ENCODE assay signal across 9 mouse cellular contexts in the genomic region with DNA sequence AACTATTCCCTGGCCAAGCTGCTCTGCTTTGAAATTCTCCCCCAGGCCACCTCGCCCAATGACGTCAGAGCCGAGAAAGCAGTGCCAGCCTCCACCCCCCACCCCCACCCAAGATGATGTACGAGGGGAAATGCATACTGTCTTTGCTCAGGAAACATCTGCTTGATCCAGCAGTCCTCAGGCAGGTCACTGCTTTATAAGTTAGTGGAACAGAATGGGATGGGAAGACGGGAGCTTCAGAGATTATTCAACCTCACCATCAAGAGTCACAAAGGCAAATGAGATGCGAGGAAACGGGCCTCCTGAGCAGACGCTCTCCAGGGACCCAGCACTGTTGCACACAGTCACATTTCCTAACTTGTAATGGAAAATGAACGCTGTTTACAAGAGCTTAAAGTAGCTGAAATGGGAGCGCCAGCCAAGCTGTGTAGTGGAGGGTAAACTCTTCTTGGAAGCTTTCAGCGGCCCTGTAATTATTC. TPM values are rescaled to one million over a fixed set of nuclear protein-coding genes. Genes with fewer than 3 reads are reported as not detected.
DNase-seq lines count a peak whose midpoint lies in the region; ATAC-seq and TF ChIP-seq lines count a peak whose summit lies in the region.
"Had no signal": no experiment of that assay in that cellular context is flagged by ENCODE, and none has a peak within 500 bp of the region (broad histone marks: within the 10 kb centered on the region; RNA-seq: fewer than 3 reads in every experiment).

No protein-coding gene starts in this region.

- peak; percentile 39; the same call in 1 of the 2 replicates for ATAC-seq in embryonic facial prominence, embryonic 15.5 days (ENCODE audit: insufficient number of reproducible peaks, low FRiP score, low TSS enrichment, low read depth)
- no peak for ATAC-seq in limb, embryonic 11.5 days (ENCODE audit: insufficient number of reproducible peaks, low FRiP score, low TSS enrichment, low read depth)

- no peaks in the 10 kb centered on the region for H3K9me3 ChIP-seq in embryonic facial prominence, embryonic 15.5 days (replicated peaks)
- H3K9me3 ChIP-seq in limb, embryonic 11.5 days (ENCODE audit: control insufficient read depth, low read length): no peaks in the 10 kb centered on the region

- no peak overlapping the region for H3K4me3 ChIP-seq in embryonic facial prominence, embryonic 15.5 days (replicated peaks)
- no peak overlapping the region for H3K4me3 ChIP-seq in limb, embryonic 11.5 days (ENCODE audit: low read depth, low read length)
- no peak overlapping the region for H3K4me3 ChIP-seq in small intestine, adult 2 months (ENCODE audit: low read depth, low read length)
- H3K4me3 ChIP-seq: myocyte had no signal

- no peaks in the 10 kb centered on the region for H3K27me3 ChIP-seq in embryonic facial prominence, embryonic 15.5 days
- no peaks in the 10 kb centered on the region for H3K27me3 ChIP-seq in limb, embryonic 11.5 days (ENCODE audit: control insufficient read depth, insufficient read depth, low read length)
- H3K27me3 ChIP-seq in small intestine, adult 2 months (ENCODE audit: control insufficient read depth, insufficient read depth, low read length): no peaks in the 10 kb centered on the region

- no peak for TF ChIP-seq CTCF in small intestine, adult 2 months (IDR thresholded peaks at IDR 0.05; ENCODE audit: extremely low read depth, insufficient read length, insufficient replicate concordance, low read depth, low read length)

- H3K4me2 ChIP-seq in embryonic facial prominence, embryonic 15.5 days (replicated peaks): no peak overlapping the region
- no peak overlapping the region for H3K4me2 ChIP-seq in limb, embryonic 11.5 days (ENCODE audit: low read depth, severe bottlenecking)

- DNase-seq in embryo, embryonic 10.5 days (ENCODE audit: low spot score): peak; percentile 22
- no peak for DNase-seq in embryo, embryonic 10 days (ENCODE audit: low spot score)
- DNase-seq in heart, postnatal 10 days: peak; percentile 38 to 53
- DNase-seq in limb, embryonic 11.5 days (ENCODE audit: low spot score): no peak
- no peak for DNase-seq in thymus, postnatal 0 days (ENCODE audit: low spot score)
- DNase-seq in cerebellum, adult 9-11 months: no peak

- WGBS in embryonic facial prominence, embryonic 15.5 days: 24% methylated on average over 11 of the region's 11 CpGs
- whole genome bisulfite sequencing in limb, embryonic 11.5 days: 33% methylated on average over 11 of the region's 11 CpGs
- 32% methylated on average over 11 of the region's 11 CpGs for WGBS in small intestine, adult 2 months

- H3K27ac ChIP-seq in embryonic facial prominence, embryonic 15.5 days (replicated peaks): peak overlapping the region; percentile 60; the same call in 1 of the 2 replicates
- H3K27ac ChIP-seq in limb, embryonic 11.5 days (replicated peaks; ENCODE audit: low read depth, low read length): 0 out of 2 replicates have a peak overlapping the region, but pooled peaks have one; percentile 36
- peak overlapping the region; percentile 64 for H3K27ac ChIP-seq in small intestine, adult 2 months (ENCODE audit: insufficient read depth, low read depth, low read length)

- intact Hi-C loops in heart, postnatal 10 days (cut with DNase I): no loop called here

- TF ChIP-seq POLR2A in small intestine, adult 2 months (IDR thresholded peaks at IDR 0.05; ENCODE audit: low read depth, low read length): no peak

- peaks cover 11% of the 10 kb centered on the region for H3K4me1 ChIP-seq in embryonic facial prominence, embryonic 15.5 days
- no peaks in the 10 kb centered on the region for H3K4me1 ChIP-seq in limb, embryonic 11.5 days (ENCODE audit: control insufficient read depth, insufficient read depth, low read length)
- peaks cover 4% of the 10 kb centered on the region; the same call in 1 of the 2 replicates for H3K4me1 ChIP-seq in small intestine, adult 2 months (ENCODE audit: control insufficient read depth, insufficient read depth, insufficient read length, low read length)

- H3K9ac ChIP-seq in embryonic facial prominence, embryonic 15.5 days: no peak overlapping the region
- H3K9ac ChIP-seq in limb, embryonic 11.5 days (ENCODE audit: low read length): no peak overlapping the region

- no peaks in the 10 kb centered on the region for H3K36me3 ChIP-seq in embryonic facial prominence, embryonic 15.5 days
- H3K36me3 ChIP-seq in limb, embryonic 11.5 days (ENCODE audit: control insufficient read depth, insufficient read depth, low read length): no peaks in the 10 kb centered on the region
- H3K36me3 ChIP-seq in small intestine, adult 2 months (ENCODE audit: control insufficient read depth, insufficient read depth, low read length): no peaks in the 10 kb centered on the region

RNA-seq across cellular contexts. Expression of gene Pctp, which starts 24.3 kb away (rescaled TPM):
- 4.7 and 4.9 TPM in 2 replicates for polyA plus RNA-seq in embryonic facial prominence, embryonic 15.5 days (2015; fragmentation: Nextera tagmentation; extraction: Ambion mirVana)
- total RNA-seq in heart, postnatal 10 days (2021): 1 to 10 TPM; 4.5 to 5.6 TPM
- 11.1 and 14.8 TPM in 2 replicates for polyA plus RNA-seq in limb, embryonic 11.5 days (2014; fragmentation: Nextera tagmentation; extraction: Ambion mirVana)
- 0.70 and 1.4 TPM in 2 replicates for polyA plus RNA-seq in small intestine, adult 2 months (2012; rRNA removed)
- 5.0 and 5.1 TPM in 2 replicates for polyA plus RNA-seq in thymus, postnatal 0 days (2015; fragmentation: Nextera tagmentation; extraction: Ambion mirVana)

RNA-seq across cellular contexts. Expression of gene Tmem100, which starts 51.8 kb away (rescaled TPM):
- polyA plus RNA-seq in embryonic facial prominence, embryonic 15.5 days (2015; fragmentation: Nextera tagmentation; extraction: Ambion mirVana): 27.4 and 30.6 TPM in 2 replicates
- total RNA-seq in heart, postnatal 10 days (2021): 10 to 100 TPM; 20.4 to 39.3 TPM
- 8.2 and 8.6 TPM in 2 replicates for polyA plus RNA-seq in limb, embryonic 11.5 days (2014; fragmentation: Nextera tagmentation; extraction: Ambion mirVana)
- 0.62 and 0.66 TPM in 2 replicates for polyA plus RNA-seq in small intestine, adult 2 months (2012; rRNA removed)
- 3.8 and 4.8 TPM in 2 replicates for polyA plus RNA-seq in thymus, postnatal 0 days (2015; fragmentation: Nextera tagmentation; extraction: Ambion mirVana)
- polyA plus RNA-seq: myocyte had no signal

Comparison
In these comparisons a context has a peak if more than half of its experiments do, and no peak if none do; other contexts are left out.
1. DNase-seq: peak in embryo, embryonic 10.5 days (single experiment) and heart, postnatal 10 days (2 of 2); none in embryo, embryonic 10 days (single experiment), limb, embryonic 11.5 days (single experiment), thymus, postnatal 0 days (single experiment) and cerebellum, adult 9-11 months (single experiment).
2. Peak in every context shown above with its lines, with median percentiles within 50 percentile points of each other: H3K27ac ChIP-seq.